Mouse (Mus musculus) left cerebral cortex, postnatal 36 days (tissue): Measurements from ENCODE around the gene Gas7. TPM values are rescaled to one million over a fixed set of nuclear protein-coding genes. Genes with fewer than 3 reads are reported as not detected.

ENCODE experiments used
- DNase-seq, 2 experiments: peaks; one replicate each; pipeline ENCODE4 v3.0.0; 2021 to 2022; ENCODE audit warnings: low spot score in 2 of 2, mixed read lengths in 1 of 2
- intact Hi-C: fragments of 180-260 bp; cut with DNase I; formaldehyde crosslinking; loops from one replicate; pipeline ENCODE4 v1.15.1; 2025
- total RNA-seq, 2 experiments: library from RNA; stranded (reverse); gene quantifications; 2 replicates each; pipeline ENCODE4 v1.2.3; 2021

Gas7 gene
- total RNA-seq, 2 experiments from 2014 or later: 563 to 580 TPM

DNA sequence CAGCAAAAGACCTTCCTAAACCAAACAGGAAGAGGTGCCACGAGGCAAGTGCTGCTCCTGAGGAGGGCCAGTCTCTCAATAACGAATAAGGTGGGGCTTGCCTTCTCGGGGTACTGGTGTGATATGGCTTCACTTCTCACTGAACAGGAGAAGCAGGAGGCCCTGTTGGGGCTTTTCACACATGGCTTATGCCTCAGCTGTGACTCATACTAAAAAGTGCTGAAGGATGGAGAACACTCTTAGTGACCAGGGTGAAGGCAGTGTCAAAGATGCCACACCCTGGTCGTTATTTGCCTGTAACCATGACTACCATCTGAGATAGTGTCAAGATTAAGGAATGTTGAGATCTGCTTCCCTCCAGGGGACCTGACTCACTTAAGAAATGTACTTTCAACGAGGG lies 107.9 kb downstream of the Gas7 start:
- DNase-seq: no peak
- intact Hi-C loops: no loop called here

GRCm38 (mm10) chr11:67564003-67564637 lies 108.9 kb downstream of the Gas7 start:
- intact Hi-C loops: no loop called here
- no peak for DNase-seq

GRCm38 (mm10) chr11:67565512-67565911 lies 110.3 kb downstream of the Gas7 start:
- intact Hi-C loops: no loop called here

DNA sequence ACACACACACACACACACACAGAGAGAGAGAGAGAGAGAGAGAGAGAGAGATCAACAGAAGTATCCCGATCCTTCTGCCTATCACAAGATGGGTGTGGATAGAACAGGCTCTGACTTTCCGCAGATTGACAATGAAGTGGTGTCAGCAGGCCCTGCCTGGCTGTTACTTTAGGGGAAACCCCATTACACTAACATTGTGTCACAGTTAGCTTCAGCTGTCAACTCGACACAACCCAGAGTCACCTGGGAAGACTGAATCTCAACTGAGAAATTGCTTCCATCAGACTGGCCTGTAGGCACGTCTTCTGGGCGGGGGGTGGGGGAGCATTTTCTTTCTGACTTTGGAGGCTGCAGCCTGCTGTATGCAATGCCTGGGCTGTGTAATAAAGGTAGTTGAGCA lies 111.5 kb downstream of the Gas7 start:
- DNase-seq: no peak
- intact Hi-C loops: no loop called here

More at GRCm38 (mm10) chr11:67565512-67565911, 110.3 kb downstream of the Gas7 start:
- DNase-seq: no peak

DNA sequence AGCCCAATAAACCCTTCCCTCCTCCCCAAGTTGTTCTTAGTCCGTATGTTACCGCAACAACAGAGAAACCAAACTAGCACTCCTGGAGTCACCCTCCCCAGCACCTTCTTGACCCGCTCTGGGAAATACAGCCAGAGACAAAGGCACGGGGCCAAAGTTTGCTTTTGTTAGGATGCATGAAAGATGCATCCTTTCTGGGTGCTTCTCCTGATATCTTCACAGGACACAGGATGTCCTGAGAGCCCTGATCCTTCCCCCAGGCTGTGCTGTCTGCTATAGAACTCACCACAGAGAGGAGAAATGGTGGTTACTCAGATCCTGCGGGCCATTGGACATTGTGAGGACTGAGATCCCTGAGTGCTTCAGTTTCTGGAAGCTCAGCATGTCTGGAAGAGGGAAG lies 111.9 kb downstream of the Gas7 start:
- DNase-seq: no peak
- intact Hi-C loops: no loop called here

DNA sequence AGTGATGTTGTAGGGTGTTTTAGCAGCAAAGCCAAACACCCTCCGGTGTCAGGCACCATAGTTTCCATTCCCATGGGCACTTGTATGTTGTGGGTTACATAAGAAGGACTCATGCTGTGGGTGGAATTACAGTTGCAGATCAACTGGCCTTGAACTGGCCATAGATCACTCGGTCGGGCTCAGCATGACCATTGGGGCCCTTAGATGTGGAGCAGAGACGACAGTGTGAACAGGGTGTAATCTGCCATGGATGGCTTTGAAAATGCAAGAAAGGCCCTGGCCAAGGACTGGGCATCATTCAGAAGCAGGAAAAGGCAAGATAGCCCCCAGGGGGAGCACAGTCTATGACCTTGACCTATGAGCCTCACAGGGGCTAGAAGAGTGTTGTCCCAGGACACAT lies 112.8 kb downstream of the Gas7 start:
- intact Hi-C loops: no loop called here

DNA sequence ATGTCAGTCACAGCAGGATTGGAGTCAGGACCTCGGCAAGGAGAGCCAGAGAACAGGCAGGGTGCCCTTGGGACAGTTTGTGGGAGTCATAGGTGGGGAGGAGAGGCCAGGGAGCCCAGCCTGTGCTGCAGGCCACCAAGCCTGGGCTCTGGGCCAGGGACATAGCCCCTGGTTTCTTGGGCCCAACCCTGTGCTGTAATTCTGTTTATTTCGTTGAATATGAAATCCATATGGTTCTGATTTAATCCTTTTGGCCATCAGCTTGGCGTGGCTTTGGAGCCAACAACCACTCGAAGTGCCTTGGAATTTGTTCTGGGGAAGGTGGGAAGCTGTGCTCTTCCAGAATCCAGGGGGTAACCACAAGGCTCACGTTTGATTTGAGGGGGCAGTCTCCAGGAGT lies 113.6 kb downstream of the Gas7 start:
- intact Hi-C loops: no loop called here
- DNase-seq: no peak

More for the DNA sequence above, 112.8 kb downstream of the Gas7 start:
- DNase-seq: no peak

GRCm38 (mm10) chr11:67570947-67571346 lies 115.7 kb downstream of the Gas7 start:
- DNase-seq: peak; percentile 40 to 51
- intact Hi-C loops: no loop called here

DNA sequence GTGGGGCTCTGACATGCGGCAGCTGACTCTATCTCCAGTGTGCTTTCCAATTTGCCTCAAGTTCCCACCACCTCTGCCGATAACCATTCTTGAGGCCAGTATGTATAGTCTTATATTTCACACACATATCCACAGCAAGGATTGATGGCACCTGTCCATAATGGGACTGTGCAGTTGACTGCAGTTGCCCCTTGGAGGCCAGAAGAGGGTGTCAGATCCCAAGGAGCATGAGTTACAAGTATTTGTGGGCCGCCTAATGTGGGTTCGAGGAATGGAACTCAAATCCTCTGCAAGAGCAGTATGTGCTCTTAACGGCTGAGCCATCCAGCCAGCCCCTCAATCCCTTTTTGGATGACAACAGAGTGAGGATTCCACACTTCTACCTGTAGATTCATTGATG lies 119.1 kb downstream of the Gas7 start:
- intact Hi-C loops: no loop called here
- no peak for DNase-seq

DNA sequence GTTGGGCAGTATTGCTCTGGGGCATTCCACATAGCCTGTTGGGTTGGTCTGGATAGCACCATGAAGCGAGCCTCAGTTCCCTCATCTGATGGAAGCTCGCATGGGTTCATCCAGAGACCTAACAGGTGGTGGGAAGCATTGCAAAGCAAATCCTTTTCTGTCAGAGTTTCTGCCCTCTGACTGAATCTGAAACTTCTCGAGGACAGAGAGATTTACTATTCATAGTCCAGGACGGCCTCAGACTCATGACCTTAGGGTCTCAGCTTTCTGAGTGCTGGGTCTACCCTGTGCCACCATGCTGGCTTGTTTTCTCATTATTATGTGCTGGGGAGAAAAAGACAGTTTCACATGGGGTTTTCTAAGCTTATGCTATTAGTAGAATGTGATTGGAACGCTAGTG lies 122.2 kb downstream of the Gas7 start:
- intact Hi-C loops: no loop called here
- DNase-seq: no peak

- intact Hi-C loops: no loop called here
- no peak for DNase-seq
These were observed 122.8 kb downstream of the Gas7 start for GRCm38 (mm10) chr11:67577994-67578393.

DNA sequence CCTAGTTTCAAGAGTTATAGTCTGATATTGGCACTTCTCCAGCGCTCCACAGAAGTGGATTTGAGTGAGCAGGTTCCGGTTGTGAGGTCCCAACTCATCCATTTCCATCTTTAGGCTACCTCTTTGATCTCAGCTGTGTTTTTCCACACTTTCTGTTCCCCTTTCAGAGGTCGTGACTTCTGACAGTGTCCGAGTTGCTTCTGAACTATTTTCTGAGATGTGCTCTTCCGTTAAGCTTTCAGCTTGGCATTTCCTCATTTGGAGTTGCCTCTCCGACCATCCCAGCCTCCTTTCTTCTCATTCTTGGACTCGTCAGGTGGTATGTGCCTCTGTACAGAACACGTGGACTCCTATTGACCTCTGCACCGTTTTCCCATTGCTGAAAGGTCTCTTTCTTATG lies 123.9 kb downstream of the Gas7 start:
- no peak for DNase-seq
- intact Hi-C loops: no loop called here

DNA sequence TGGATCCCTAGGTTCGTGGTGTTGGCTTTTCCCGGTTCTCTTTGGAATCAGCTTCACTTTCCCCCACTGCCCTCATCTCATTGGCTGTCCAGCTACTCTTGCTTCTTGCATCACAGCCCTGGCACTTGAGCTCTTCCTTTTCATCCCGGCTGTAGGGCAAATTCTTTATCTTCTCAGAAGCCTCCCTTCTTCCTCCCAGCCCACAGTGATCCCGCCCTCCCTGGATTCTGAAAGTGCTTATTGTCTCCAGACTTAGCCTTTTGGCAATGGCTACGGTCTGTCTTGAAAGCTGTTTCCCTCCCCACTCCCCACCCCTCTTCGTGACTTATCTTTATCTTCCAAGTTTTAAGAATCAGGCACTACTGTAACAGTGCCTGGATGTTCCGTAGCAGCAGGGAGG lies 126.3 kb downstream of the Gas7 start:
- intact Hi-C loops: no loop called here
- DNase-seq: no peak

- intact Hi-C loops: no loop called here
- DNase-seq: no peak
These were observed 127.3 kb downstream of the Gas7 start for GRCm38 (mm10) chr11:67582570-67582969.

DNA sequence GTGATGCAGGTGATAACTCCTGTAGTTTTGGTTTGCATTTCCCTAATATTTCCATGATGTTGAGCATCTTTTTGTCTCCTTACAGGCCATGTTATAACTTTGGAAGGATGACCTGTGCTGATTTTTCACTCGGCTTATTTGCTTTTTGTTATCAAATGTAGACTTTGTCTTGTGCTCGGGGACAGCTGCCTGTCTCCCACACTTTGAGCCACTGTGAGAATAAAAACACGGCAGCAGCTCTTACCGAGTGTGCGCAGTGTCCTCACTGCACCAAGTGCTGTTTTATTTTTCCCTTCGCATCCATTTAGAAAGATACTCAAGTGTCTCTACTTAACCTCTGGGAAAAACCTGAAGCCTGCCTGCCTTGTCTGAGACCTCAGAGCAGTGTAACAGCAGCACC lies 129.8 kb downstream of the Gas7 start:
- intact Hi-C loops: no loop called here
- DNase-seq: no peak

GRCm38 (mm10) chr11:67585629-67586028 lies 130.4 kb downstream of the Gas7 start:
- no peak for DNase-seq
- intact Hi-C loops: no loop called here

DNA sequence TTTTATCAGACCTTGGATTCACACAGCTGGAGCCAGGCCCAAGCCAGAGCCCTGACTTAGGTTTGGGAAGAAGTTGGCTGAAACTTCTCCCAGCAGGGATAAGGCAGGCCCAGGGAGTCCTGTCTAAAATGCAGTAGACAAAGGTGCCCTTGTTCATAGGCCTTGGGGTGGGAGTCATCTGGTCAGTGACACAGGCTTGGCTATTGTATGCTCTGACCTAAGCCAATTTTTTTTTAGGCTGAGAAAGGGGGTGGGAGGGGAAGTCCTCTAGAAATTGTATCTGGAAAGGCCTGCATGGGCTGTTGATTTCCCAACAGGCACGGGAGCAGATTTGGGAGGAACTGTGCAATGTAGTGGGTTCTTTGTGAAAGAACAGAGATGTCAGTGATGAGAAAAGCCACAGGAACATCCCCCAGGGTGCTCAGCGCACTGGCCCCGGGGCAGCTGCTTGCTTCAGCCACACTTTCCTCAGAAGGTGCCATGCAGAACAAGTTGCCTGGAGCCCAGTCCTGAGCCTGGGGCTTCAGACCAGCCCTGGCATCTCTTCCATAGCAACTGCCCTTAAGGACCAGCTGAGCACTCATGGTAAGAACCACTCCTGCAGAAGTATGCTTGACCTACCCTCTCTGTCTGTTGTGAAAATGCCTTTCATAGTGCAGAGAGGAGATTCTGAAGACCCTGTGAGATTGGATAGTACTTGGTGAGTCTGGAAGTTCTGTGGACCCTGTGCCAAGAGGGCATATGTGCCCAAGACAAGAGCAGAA lies 131.2 kb downstream of the Gas7 start:
- DNase-seq: no peak
- intact Hi-C loops: no loop called here

GRCm38 (mm10) chr11:67588196-67588827 lies 133.1 kb downstream of the Gas7 start:
- DNase-seq: no peak
- intact Hi-C loops: no loop called here

DNA sequence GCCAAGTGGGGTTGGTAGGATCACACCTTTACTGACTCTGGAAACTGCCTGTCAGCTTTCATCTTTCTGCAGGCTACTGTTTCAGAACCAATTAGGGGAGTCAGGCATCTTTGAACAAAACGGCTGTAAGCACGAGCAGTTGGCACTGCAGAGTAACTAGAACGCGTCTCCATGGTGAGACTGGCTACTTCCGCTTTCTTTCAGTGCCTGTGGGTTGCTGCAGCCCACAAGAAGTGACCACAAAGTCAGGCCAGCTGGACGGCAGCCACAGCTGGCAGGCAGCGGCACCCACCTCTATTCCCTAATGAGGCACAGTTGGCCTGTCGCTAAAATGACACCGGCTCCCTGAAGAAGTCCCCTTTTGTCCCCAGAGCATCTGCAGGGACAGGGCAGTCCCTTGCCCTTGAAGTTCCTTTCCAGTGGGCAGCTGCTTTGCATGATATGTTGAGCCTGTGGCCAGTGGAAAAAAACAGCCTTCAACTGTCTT lies 133.6 kb downstream of the Gas7 start:
- peak; percentile 71 to 72 for DNase-seq
- intact Hi-C loops: no loop called here

DNA sequence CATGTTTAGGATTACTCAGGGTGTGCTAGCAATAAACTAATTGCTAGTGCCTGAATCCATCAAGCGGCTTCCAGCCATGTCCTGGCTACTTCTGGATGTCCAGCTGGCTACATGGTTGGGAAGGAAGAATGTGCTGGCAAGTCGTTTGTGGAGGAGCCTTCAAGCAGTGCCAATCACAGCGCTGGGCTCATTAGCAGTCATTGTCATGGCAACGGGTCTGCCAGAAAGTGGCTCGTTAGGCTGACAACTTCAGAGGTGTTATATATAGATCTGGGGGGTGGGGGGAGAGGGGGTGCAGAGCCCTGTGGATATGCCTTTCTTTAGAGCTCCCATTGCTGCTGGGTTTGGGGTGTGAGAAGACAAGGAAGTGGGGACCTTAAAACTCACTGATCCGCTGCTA lies 141.0 kb downstream of the Gas7 start:
- peak; percentile 84 to 85 for DNase-seq
- intact Hi-C loops: loop anchor here (5.0 kb wide), 4 partner anchors 44 to 114 kb away; no protein-coding TSS in a partner anchor

- DNase-seq: no peak
- intact Hi-C loops: loop anchor here (5.0 kb wide), 4 partner anchors 45 to 115 kb away; no protein-coding TSS in a partner anchor
These were observed 141.6 kb downstream of the Gas7 start for GRCm38 (mm10) chr11:67596856-67597255.
